Mouse (Mus musculus): Measurements from ENCODE around the gene Wfdc3. TPM values are rescaled to one million over a fixed set of nuclear protein-coding genes. Genes with fewer than 3 reads are reported as not detected.

Wfdc3 gene
- polyA plus RNA-seq, 1 experiment from 2014 or later = 0.93 TPM

DNA sequence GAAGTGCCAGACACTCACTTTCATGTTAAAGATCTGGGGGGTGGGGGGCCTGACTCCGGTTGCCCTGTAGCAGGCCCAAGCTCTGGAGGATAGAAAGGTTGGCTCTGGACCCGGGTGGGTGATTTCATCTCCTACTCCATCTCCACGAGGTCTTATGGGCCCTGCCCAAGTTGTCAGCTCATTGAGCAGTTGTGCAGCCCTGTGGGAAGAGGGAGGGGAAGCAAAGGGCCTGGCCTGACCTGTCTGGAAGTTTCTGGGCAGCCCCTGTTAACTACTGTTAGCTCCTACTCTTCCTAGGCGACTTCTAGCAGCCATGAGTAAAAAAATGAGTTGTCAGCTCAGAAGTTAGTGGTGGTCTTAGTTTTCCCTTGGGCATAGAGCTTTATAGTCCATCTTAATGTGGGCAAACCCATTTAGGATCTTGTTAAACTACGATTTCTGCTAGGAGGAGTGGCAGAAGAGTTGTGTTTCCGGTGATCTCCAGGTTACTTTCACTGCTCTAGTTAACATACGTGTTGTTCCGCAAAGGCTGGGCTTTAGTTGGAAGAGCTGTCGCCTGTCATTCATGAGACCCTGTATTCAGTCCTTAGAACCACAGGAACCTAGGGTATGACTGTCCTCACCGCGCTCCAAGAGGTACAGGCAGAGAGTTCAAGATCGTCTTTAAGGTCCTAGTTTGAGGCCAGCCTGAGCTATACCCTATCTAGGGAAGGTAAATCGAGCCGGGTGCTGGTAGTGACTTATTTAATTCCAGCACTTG, 27.7 kb upstream of the Wfdc3 start:
- no peak for ATAC-seq (ENCODE audit: low FRiP score, low read depth)
- H3K27ac ChIP-seq (replicated peaks) = no peak overlapping the region; the same call in 1 of the 2 replicates
- peaks cover 16% of the 10 kb centered on the region for H3K36me3 ChIP-seq
- 0 out of 2 replicates have a peak, but pooled peaks cover 4% of the 10 kb centered on the region for H3K27me3 ChIP-seq
- H3K4me1 ChIP-seq = peaks cover 25% of the 10 kb centered on the region
- 0 out of 2 replicates have a peak overlapping the region, but pooled peaks have one; percentile 4 for H3K4me3 ChIP-seq
- no peaks in the 10 kb centered on the region for H3K9me3 ChIP-seq
- WGBS = 79% methylated on average over 14 of the region's 14 CpGs
- H3K4me2 ChIP-seq (replicated peaks) = no peak overlapping the region
- no peak overlapping the region for H3K9ac ChIP-seq (replicated peaks)

DNA sequence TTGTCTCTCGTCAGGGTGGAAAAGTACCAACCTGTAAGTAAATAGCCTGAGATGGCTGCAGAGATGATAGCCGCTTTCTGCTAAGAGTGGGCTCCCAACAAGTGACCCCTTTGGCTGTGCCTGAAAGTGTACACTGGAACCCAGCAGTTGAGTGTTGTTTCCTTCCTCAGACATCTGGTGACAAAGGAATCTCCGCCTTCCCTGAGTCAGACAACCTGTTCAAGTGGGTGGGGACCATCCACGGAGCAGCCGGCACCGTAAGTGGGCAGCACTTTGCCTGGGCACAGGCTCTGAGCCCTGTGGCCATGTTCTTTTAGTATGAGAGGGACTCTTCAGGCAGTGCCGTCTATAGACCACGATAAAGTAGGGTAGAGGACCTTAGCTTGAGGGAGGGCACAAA, 25.4 kb upstream of the Wfdc3 start:
- no peak for ATAC-seq (ENCODE audit: low FRiP score, low read depth)
- 85% methylated on average over 8 of the region's 8 CpGs for WGBS
- peak overlapping the region; percentile 76 for H3K9ac ChIP-seq (replicated peaks)
- peak overlapping the region; percentile 94 for H3K4me3 ChIP-seq
- H3K4me2 ChIP-seq (replicated peaks) = peak overlapping the region; percentile 94
- H3K4me1 ChIP-seq = peaks cover 25% of the 10 kb centered on the region
- no peak overlapping the region for H3K27ac ChIP-seq (replicated peaks)
- H3K27me3 ChIP-seq = no peaks in the 10 kb centered on the region
- H3K36me3 ChIP-seq = peaks cover 38% of the 10 kb centered on the region
- no peaks in the 10 kb centered on the region for H3K9me3 ChIP-seq

DNA sequence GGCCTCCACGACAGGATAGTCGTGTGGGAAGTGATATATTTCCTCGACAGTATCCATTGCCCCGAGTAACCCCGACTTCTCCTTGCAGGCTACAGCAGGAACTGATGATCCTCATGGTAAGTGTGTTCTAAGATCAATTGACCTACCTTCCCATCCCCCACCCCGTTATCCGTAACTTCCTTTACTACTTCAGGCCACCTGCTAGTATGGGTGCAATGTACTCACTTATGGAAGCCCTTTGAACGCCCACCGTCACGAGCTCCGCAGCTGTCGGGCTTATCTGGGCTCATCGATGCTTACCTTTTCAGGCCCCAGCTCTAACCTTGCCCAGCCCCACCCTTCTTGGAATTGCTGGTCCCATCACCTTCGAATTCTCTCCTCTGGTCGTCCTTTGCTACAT, 24.5 kb upstream of the Wfdc3 start:
- peaks cover 25% of the 10 kb centered on the region for H3K4me1 ChIP-seq
- H3K4me2 ChIP-seq (replicated peaks) = peak overlapping the region; percentile 94
- peak overlapping the region; percentile 76 for H3K9ac ChIP-seq (replicated peaks)
- 0 out of 2 replicates have a peak overlapping the region, but pooled peaks have one; percentile 30 for H3K27ac ChIP-seq (replicated peaks)
- H3K9me3 ChIP-seq = no peaks in the 10 kb centered on the region
- peak overlapping the region; percentile 94 for H3K4me3 ChIP-seq
- H3K27me3 ChIP-seq = no peaks in the 10 kb centered on the region
- H3K36me3 ChIP-seq = peaks cover 47% of the 10 kb centered on the region
- no peak for ATAC-seq (ENCODE audit: low FRiP score, low read depth)
- 6% methylated on average over 15 of the region's 15 CpGs for WGBS

DNA sequence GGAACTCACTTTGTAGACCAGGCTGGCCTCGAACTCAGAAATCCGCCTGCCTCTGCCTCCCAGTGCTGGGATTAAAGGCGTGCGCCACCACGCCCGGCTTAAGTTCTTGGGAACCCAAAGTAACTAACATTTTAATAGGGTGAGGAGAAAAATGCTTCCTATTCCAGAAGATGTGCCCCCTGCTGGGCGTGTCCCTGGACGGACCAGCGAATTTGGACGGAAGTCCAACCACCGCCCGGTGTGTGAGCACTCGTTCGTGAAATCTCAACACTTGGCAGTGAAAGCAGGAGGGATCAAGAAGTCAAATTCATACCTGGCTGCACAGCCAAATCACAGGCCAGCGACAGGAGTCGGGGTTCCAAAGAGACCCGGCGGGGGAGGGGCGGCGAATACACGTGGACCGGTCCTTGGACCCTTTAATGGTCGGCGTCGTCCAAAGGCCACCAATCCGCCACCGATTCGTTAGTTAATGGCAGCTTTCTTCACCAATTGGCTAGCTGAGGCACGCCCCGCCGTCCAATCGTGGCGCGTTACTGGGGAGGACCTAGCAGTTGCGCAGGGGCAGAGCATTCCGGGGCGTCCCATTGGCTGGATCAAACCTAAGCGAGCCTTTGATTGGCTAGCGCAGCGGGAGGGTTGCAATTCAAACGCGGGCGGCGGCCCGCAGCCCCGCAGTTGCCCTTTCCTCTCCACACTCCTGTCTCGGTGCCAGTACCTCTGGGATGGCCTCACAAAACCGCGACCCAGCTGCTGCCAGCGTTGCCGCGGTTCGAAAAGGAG, 23.7 kb upstream of the Wfdc3 start, which contains the start of gene Ube2c:
TSS of gene Ube2c (plus strand) at position 641 of the 780 bp plus-strand sequence.
- H3K36me3 ChIP-seq = peaks cover 52% of the 10 kb centered on the region
- peak; percentile 100 for ATAC-seq (ENCODE audit: low FRiP score, low read depth)
- H3K9ac ChIP-seq (replicated peaks) = peak within 1 kb of the TSS; percentile 76
- H3K27ac ChIP-seq (replicated peaks) = 0 out of 2 replicates have a peak within 1 kb of the TSS, but pooled peaks have one; percentile 30
- H3K9me3 ChIP-seq = no peaks in the 10 kb centered on the region
- peak within 1 kb of the TSS; percentile 94 for H3K4me2 ChIP-seq (replicated peaks)
- no peaks in the 10 kb centered on the region for H3K27me3 ChIP-seq
- peaks cover 25% of the 10 kb centered on the region for H3K4me1 ChIP-seq
- 3% methylated on average over 53 of the region's 53 CpGs for WGBS
- H3K4me3 ChIP-seq = peak within 1 kb of the TSS; percentile 94

DNA sequence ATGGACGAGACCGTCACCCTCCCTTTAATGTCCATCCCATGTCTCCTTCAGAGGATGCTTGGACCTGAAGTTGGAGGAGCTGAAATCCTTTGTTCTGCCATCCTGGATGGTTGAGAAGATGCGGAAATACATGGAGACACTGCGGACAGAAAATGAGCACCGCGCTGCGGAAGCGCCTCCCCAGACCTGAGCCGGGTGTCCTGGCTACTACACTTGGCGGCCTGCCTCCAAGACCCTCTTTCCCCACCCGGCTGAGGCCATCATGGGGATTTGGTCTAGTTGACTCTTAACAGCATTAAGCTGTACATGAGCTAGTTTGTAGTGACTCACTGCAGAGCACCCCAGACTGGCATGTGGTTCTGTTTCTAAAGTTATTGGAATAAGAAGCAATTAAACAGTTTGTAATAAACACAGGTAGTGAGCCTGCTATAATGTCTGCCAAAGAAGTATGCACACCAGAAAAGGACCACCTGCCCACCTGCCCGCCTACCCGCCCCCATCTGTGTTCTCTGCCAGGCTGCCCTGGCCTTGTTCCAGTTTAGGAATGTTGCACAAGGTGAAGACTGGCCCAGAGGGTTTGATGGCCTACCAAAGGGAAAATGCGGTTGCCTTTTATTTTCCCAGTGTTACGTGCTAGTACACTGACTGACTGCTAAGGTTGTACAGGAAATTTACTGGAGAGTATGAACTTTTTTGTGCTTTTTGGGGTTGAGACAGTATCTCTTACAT, 22.2 kb upstream of the Wfdc3 start:
- Histone ChIP-seq H3K4me1 (peaks cover 25% of the 10 kb centered on the region), H3K9me3 (no peaks in the 10 kb centered on the region), H3K4me2 (replicated peaks) (no peak overlapping the region), H3K9ac (replicated peaks) (no peak overlapping the region), H3K36me3 (peaks cover 61% of the 10 kb centered on the region), H3K4me3 (no peak overlapping the region), H3K27ac (replicated peaks) (no peak overlapping the region), H3K27me3 (no peaks in the 10 kb centered on the region)
- 95% methylated on average over 15 of the region's 15 CpGs for WGBS
- ATAC-seq (ENCODE audit: low FRiP score, low read depth) = no peak

DNA sequence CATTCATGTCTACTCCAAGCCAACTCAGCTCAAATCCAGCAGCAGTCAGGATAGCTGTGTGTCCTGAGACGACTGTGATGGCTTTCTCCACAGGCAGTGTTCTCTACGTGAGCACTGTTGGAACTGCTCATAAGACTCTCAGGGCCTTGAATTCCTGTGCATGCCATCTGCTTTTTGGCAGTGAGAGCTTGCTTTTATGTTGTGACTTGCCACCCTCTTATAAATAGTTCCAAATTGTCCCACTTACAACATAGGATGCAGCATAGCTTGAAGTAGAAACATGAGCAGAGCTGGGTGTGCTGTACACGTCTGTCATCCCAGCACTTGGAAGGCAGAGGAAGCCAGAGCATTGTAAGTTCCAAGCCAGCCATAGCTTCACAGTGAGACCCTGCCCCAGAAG, 20.1 kb upstream of the Wfdc3 start:
- Histone ChIP-seq H3K4me3 (no peak overlapping the region), H3K36me3 (peaks cover 66% of the 10 kb centered on the region), H3K4me2 (replicated peaks) (no peak overlapping the region), H3K9me3 (no peaks in the 10 kb centered on the region), H3K27ac (replicated peaks) (no peak overlapping the region), H3K4me1 (peaks cover 10% of the 10 kb centered on the region), H3K27me3 (no peaks in the 10 kb centered on the region), H3K9ac (replicated peaks) (no peak overlapping the region)
- 85% methylated on average over 3 of the region's 3 CpGs for WGBS
- no peak for ATAC-seq (ENCODE audit: low FRiP score, low read depth)

DNA sequence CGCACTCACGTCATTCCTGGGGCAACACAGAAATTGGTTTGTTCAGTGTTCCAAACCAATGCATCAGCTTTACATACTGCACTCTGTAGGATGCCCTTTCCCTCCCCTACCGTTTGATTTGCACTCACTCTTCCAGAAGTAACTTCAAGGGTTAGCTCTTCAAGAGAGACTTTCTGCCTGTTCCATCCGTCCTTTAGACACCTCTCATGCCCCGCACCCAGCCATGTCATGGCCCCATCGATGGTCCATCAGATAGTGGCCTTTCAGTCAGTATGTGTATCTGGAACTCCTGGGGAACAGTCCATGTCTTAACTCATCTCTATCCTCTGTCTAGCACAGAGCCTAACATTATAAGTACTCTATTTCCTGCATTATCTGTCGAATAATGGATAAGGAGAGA, 16.9 kb upstream of the Wfdc3 start:
- peaks cover 91% of the 10 kb centered on the region for H3K36me3 ChIP-seq
- 96% methylated on average over 7 of the region's 7 CpGs for WGBS
- H3K4me2 ChIP-seq (replicated peaks) = no peak overlapping the region
- no peak overlapping the region for H3K4me3 ChIP-seq
- no peak overlapping the region for H3K27ac ChIP-seq (replicated peaks)
- ATAC-seq (ENCODE audit: low FRiP score, low read depth) = no peak
- H3K9ac ChIP-seq (replicated peaks) = no peak overlapping the region
- no peaks in the 10 kb centered on the region for H3K27me3 ChIP-seq
- H3K9me3 ChIP-seq = no peaks in the 10 kb centered on the region
- no peaks in the 10 kb centered on the region for H3K4me1 ChIP-seq

DNA sequence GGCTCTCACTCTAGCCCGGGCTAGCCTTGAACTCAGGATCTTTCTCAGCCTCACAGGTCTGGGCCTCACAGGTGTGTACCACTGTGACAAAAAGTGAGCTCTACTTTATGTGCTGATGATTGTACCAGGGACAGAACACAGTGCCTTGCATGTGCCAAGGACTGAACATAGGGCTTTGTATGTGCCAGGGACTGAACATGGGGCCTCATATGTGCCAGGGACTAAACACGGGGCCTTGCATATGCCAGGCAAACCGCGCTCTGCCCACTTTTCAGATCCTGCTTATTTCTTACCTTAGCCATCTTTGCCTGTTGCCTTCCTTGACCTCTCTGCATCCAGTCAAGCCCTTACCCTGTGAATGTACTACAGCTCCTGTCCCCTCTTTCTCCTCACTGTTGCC, 16.2 kb upstream of the Wfdc3 start:
- no peak overlapping the region for H3K4me2 ChIP-seq (replicated peaks)
- H3K27ac ChIP-seq (replicated peaks) = no peak overlapping the region
- 97% methylated on average over 4 of the region's 4 CpGs for WGBS
- H3K4me3 ChIP-seq = no peak overlapping the region
- H3K9me3 ChIP-seq = no peaks in the 10 kb centered on the region
- no peak for ATAC-seq (ENCODE audit: low FRiP score, low read depth)
- H3K4me1 ChIP-seq = no peaks in the 10 kb centered on the region
- no peaks in the 10 kb centered on the region for H3K27me3 ChIP-seq
- H3K9ac ChIP-seq (replicated peaks) = no peak overlapping the region
- H3K36me3 ChIP-seq = peaks cover 91% of the 10 kb centered on the region

DNA sequence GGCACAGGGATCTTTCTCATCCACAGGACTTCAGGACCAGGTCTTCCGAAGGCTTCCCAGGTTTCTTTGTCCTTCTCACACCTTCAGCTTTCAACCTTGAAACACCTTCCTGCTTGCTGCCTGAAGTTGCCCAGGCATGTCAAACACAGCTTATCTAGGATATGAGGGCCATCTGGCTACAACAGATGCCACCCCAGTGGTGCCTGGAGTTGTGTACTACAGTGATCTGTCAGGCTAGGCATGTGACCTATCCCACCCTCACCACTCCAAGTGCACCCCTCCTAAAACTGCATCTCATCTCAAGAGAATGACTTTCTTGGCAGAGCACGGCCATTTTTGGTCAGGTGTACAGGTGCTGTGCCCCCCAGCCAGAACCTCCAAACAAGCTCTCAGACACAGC, 15.8 kb upstream of the Wfdc3 start:
- H3K4me1 ChIP-seq = no peaks in the 10 kb centered on the region
- H3K4me2 ChIP-seq (replicated peaks) = no peak overlapping the region
- H3K36me3 ChIP-seq = peaks cover 91% of the 10 kb centered on the region
- H3K9me3 ChIP-seq = no peaks in the 10 kb centered on the region
- H3K27ac ChIP-seq (replicated peaks) = no peak overlapping the region
- no peak overlapping the region for H3K9ac ChIP-seq (replicated peaks)
- WGBS = 95% methylated on average over 2 of the region's 2 CpGs
- no peak for ATAC-seq (ENCODE audit: low FRiP score, low read depth)
- H3K27me3 ChIP-seq = no peaks in the 10 kb centered on the region
- no peak overlapping the region for H3K4me3 ChIP-seq

DNA sequence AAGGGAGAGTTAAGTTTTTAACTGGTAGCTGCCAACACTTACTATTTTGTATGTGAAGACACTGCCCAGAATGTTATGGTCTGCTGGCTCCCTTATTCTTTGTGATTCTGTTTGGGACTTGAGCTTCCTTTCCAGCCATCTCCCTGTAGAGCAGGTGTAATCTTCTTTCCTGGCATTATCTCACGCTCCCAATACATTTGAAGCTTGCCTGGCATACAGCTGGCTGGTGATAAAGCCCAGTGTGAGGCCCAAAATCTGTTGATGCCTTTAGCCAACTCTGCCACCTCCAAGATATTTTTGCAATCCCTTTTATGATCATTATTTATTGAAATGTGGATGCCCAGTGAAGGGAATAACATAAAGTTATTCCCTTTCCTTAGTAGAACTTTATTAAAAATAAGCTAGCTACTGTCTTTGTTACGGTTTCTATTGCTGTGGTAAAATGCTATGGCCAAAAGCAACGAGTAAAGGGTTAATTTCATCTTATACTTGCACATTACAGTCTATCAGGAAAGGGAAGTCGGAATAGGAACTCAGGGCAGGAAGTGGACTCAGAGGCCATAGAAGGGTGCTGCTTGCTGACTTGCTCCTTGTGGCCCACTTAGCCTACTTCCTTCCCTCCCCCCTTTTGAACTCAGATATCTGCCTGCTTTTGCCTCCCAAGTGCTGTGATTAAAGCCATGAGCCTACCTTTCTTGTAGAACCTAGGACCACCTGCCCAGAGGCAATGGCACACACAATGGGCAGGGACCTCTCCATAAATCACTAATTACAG, 14.5 kb upstream of the Wfdc3 start:
- no peak for ATAC-seq (ENCODE audit: low FRiP score, low read depth)
- Histone ChIP-seq H3K9ac (replicated peaks) (no peak overlapping the region), H3K4me3 (no peak overlapping the region), H3K9me3 (no peaks in the 10 kb centered on the region), H3K4me2 (replicated peaks) (no peak overlapping the region), H3K36me3 (peaks cover 91% of the 10 kb centered on the region), H3K27ac (replicated peaks) (no peak overlapping the region), H3K27me3 (no peaks in the 10 kb centered on the region), H3K4me1 (no peaks in the 10 kb centered on the region)
- 89% methylated on average over 4 of the region's 4 CpGs for WGBS

DNA sequence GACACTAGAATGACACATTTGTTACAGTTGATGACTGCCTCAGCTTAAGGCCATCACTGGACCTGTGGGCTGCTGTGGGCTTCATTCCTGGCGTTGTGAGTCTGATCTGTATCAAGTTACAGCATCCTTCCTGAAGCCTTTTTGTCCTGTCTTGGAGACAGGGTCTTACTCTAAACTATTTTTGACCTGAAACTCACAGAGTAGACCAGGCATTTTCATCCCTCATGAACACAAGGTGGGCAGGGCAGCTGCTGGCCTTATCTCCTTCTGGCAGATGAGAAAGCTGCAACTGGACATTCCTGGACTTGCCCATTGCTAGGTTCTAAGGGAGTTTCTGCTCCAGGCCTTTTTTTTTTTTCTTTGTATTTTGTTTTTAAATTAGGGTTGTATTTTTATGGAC, 13.0 kb upstream of the Wfdc3 start:
- no peak for ATAC-seq (ENCODE audit: low FRiP score, low read depth)
- Histone ChIP-seq H3K4me2 (replicated peaks) (no peak overlapping the region), H3K9me3 (no peaks in the 10 kb centered on the region), H3K4me1 (no peaks in the 10 kb centered on the region), H3K27me3 (no peaks in the 10 kb centered on the region), H3K27ac (replicated peaks) (no peak overlapping the region), H3K36me3 (peaks cover 100% of the 10 kb centered on the region), H3K9ac (replicated peaks) (no peak overlapping the region), H3K4me3 (no peak overlapping the region)
- WGBS = 88% methylated on average over 1 of the region's 1 CpGs

Data from midbrain, embryonic 12.5 days (tissue).